Mouse (Mus musculus) lung, postnatal 0 days (tissue): Measurements from ENCODE around the gene Tnr.

Experiments
- CTCF ChIP-seq: IDR thresholded peaks from 2 replicates; pipeline ENCODE4 v1.5.1; 2016; ENCODE audit warnings: antibody characterized with exemption, mild to moderate bottlenecking
- EP300 ChIP-seq: IDR thresholded peaks from 2 replicates; pipeline ENCODE4 v1.6.1; 2016; ENCODE audit warnings: antibody characterized with exemption, mild to moderate bottlenecking, control low read depth

GRCm38 (mm10) chr1:159842876-159843275, 319.3 kb downstream of the Tnr start:
- TF ChIP-seq EP300 (no peak), CTCF (no peak)
